Mouse (Mus musculus) erythroblast, embryonic 14.5 days (primary cell): ENCODE measurements around the gene Fem1a. TPM values are rescaled to one million over a fixed set of nuclear protein-coding genes. Genes with fewer than 3 reads are reported as not detected.

ENCODE experiments used
- H3K27me3 ChIP-seq: 2 replicates; pipeline ENCODE4 v1.6.1; 2012; ENCODE audit warnings: inconsistent platforms; ENCODE audit not compliant: control insufficient read depth
- H3K36me3 ChIP-seq: 2 replicates; pipeline ENCODE4 v1.6.1; 2012; ENCODE audit warnings: mild to moderate bottlenecking, inconsistent platforms; ENCODE audit not compliant: control insufficient read depth
- H3K4me1 ChIP-seq: 2 replicates; pipeline ENCODE4 v1.6.1; 2012; ENCODE audit warnings: inconsistent platforms; ENCODE audit not compliant: control insufficient read depth
- H3K4me3 ChIP-seq: replicated peaks from 2 replicates; pipeline ENCODE3; 2012; ENCODE audit warnings: moderate library complexity, mild to moderate bottlenecking, inconsistent platforms
- H3K9me3 ChIP-seq: 2 replicates; pipeline ENCODE4 v1.6.1; 2012; ENCODE audit warnings: low read length, inconsistent platforms, mixed read lengths; ENCODE audit not compliant: control insufficient read depth
- GATA1 ChIP-seq: IDR thresholded peaks from 2 replicates; pipeline ENCODE4 v1.6.1; 2012; ENCODE audit warnings: low read length, inconsistent platforms, mixed read lengths
- TAL1 ChIP-seq: IDR thresholded peaks from 3 replicates; pipeline ENCODE4 v1.6.1; 2012; ENCODE audit warnings: low read length, inconsistent platforms, mixed read lengths
- polyA plus RNA-seq: library from polyadenylated mRNA; stranded (reverse); fragments of >175 nt; gene quantifications from 2 replicates; pipeline ENCODE4 v1.2.3, GENCODE M21; 2012

Fem1a gene
- polyA plus RNA-seq, 1 experiment, result 0.80 TPM

DNA sequence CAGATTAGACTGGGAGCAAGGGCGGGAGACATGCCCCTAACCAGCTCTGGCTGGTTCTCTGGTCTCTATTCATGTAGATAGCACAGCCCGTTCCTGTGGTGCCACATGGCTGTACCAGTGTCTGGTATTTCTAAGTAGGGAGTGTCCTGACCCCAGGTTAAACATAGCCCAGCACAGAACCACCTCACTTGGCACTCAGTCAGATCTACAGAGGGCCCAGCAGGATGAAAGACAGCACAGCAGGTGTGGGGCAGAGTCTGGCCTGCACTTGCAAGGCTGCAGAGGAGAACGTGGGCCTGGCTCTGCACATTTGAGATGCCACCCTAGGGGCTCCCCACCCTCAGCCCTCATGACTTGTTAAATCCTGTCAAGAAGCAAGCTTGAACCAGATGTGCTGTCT lies 4.6 kb downstream of the Fem1a start:
- no peak overlapping the region for H3K4me3 ChIP-seq
- H3K9me3 ChIP-seq, result no peaks in the 10 kb centered on the region
- H3K36me3 ChIP-seq, result peaks cover 72% of the 10 kb centered on the region
- TF ChIP-seq TAL1, result no peak
- no peak for TF ChIP-seq GATA1
- peaks cover 64% of the 10 kb centered on the region for H3K4me1 ChIP-seq
- no peaks in the 10 kb centered on the region for H3K27me3 ChIP-seq

DNA sequence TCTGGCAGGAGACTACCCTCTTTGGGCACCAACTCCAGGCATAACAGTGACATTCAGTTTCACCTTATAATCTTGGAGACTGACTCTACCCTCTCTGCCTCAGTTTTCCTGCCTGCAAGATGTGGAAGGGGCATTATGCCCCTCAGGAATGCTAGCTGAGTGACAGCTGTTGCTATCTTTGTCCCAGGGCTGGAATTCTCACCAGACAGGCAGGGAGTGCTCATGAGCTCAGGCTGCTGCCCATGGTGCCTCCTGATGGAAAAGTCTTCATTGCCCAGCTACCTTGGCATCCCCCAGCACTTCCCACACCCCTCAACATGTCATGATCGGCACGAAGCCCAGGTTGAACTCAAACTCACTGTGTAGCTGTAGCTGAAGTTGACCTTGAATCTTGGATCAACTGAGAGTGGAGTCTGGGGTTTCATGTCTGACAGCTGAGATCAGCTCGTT lies 6.1 kb downstream of the Fem1a start:
- no peaks in the 10 kb centered on the region for H3K9me3 ChIP-seq
- peaks cover 68% of the 10 kb centered on the region for H3K36me3 ChIP-seq

DNA sequence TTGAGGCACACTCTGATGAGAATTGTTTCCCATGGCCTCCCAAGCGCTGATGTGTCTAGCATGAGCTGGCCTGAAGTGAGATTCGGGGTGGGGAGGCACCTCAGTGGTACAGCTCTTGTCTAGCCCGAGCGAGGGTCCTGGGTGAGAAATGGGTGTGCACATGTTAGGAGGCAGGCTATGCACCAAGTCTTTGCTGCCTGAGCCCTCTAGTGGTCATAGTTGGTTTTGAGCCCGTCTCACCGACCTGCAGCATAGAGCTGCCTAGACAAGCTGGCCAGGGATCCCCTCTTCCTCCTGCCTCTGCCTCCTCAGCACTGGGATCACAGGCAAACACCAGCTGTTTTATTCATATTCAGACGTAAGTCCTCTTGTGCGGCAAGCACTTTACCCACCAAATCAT lies 7.4 kb downstream of the Fem1a start:
- H3K36me3 ChIP-seq, result peaks cover 54% of the 10 kb centered on the region

More for the DNA sequence above, 6.1 kb downstream of the Fem1a start:
- Histone ChIP-seq H3K4me3 (no peak overlapping the region), H3K27me3 (no peaks in the 10 kb centered on the region), H3K4me1 (peaks cover 60% of the 10 kb centered on the region)
- no peak for TF ChIP-seq GATA1
- no peak for TF ChIP-seq TAL1

DNA sequence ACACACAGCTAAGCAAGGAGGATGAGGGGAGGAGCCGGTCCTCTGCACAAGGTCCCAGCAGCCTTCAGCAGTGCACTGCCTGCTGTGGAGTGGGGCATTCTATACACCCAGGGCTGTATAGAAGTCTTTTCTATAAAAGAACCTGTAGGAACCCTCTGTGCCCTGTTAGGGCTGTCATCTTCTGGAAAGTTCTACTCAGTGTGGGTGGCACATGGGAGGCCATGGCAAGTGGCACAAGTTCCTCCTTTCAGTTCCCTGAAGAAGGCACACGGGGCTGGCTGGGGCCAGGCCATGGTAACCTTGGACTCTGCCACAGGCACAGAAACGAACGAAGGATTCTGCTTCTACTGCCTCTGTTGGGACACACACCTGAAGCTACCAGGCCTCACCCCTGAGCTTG lies 8.4 kb downstream of the Fem1a start:
- Histone ChIP-seq H3K4me1 (peaks cover 50% of the 10 kb centered on the region), H3K27me3 (no peaks in the 10 kb centered on the region), H3K9me3 (no peaks in the 10 kb centered on the region), H3K4me3 (no peak overlapping the region), H3K36me3 (peaks cover 48% of the 10 kb centered on the region)
- TF ChIP-seq GATA1 (no peak), TAL1 (no peak)

More for the DNA sequence above, 7.4 kb downstream of the Fem1a start:
- no peaks in the 10 kb centered on the region for H3K9me3 ChIP-seq
- peaks cover 50% of the 10 kb centered on the region for H3K4me1 ChIP-seq
- no peak overlapping the region for H3K4me3 ChIP-seq
- no peaks in the 10 kb centered on the region for H3K27me3 ChIP-seq
- no peak for TF ChIP-seq TAL1
- no peak for TF ChIP-seq GATA1

DNA sequence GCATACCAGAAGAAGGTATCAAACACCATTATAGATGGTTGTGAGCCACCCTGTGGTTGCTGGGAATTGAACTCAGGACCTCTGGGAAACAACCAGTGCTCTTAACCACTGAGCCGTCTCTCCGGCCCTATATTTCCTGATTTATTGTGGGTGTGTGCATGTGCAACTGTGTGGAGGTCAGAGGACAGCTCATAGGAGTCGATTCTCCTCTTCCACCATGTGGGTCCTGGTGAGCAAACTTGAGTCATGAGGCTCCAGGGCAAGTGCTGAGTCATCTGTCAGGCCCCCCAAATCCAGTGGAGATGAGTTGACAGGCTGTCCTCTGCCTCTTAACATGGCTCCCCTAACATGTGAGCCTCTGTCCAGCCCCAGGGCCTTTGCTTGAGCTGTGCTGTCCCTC lies 9.3 kb downstream of the Fem1a start:
- Histone ChIP-seq H3K36me3 (peaks cover 48% of the 10 kb centered on the region), H3K27me3 (no peaks in the 10 kb centered on the region), H3K4me1 (peaks cover 50% of the 10 kb centered on the region), H3K4me3 (no peak overlapping the region), H3K9me3 (no peaks in the 10 kb centered on the region)
- no peak for TF ChIP-seq GATA1
- no peak for TF ChIP-seq TAL1

DNA sequence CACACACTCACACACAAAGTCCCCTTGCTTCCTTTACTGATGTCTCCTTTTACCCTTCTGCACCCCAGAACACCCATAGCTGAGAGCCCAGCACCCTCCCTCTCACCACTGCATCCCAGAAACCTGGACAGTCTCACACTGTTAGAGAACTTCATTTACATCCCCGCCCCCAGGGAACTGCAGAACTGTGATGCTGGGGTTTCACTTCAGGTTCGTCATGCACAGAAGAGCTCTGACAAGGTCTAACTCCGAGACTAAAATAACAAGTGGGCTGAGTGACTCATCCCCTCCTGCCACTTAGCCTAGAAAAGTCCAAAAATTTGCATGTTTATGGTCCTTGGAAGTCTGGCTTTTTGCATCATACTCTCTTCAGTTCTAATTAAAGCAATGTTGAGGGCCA lies 9.7 kb downstream of the Fem1a start:
- H3K4me3 ChIP-seq, result no peak overlapping the region
- H3K36me3 ChIP-seq, result peaks cover 48% of the 10 kb centered on the region
- peaks cover 47% of the 10 kb centered on the region for H3K4me1 ChIP-seq
- no peaks in the 10 kb centered on the region for H3K9me3 ChIP-seq
- no peak for TF ChIP-seq GATA1
- no peak for TF ChIP-seq TAL1
- no peaks in the 10 kb centered on the region for H3K27me3 ChIP-seq

DNA sequence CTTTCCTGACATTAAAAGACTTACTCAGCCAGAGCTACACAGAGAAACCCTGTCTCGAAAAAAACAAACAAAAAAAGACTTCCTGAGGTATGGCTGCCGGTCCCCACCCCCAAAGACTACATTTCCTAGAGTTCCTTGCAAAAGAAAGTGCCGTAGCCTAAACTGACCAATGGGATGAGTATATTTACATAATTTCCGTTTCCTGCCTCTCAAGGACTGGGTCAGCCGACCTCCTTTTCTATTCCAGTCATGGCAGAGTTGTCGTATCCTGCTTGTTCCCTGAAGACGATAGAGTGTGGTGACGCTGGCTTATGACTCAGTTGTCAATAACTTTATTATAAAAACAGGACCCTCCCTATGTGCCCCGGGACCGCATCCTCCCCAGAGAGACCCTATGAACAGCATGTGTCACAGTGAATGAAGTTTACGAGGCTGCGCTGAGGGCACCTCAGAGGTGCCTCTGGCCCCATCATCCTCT lies 12.6 kb downstream of the Fem1a start:
- H3K4me3 ChIP-seq, result peak overlapping the region; percentile 59
- peaks cover 53% of the 10 kb centered on the region for H3K36me3 ChIP-seq
- H3K27me3 ChIP-seq, result no peaks in the 10 kb centered on the region
- H3K4me1 ChIP-seq, result peaks cover 53% of the 10 kb centered on the region
- no peaks in the 10 kb centered on the region for H3K9me3 ChIP-seq
- no peak for TF ChIP-seq GATA1
- no peak for TF ChIP-seq TAL1

DNA sequence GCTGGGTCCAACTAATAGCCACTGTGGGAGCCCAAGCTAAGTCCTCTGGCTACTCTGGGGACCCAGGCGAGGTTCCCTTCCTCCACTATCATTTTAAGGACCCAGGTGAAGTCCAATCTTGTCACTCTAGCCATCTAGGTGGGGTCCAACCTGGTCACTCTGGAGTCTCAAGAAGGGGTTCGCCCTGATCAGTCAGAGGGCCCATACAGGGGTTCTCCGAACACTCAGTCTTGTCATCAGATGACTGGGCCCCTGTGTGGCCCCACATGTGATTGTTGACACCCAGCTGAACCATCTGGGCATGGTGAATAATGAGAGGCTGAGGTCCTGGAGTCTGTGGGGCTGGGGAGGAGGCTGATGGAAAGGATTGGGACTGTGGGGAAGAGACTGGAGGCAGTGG lies 13.1 kb downstream of the Fem1a start:
- Histone ChIP-seq H3K4me1 (peaks cover 56% of the 10 kb centered on the region), H3K9me3 (no peaks in the 10 kb centered on the region), H3K27me3 (no peaks in the 10 kb centered on the region), H3K4me3 (peak overlapping the region; percentile 59), H3K36me3 (peaks cover 54% of the 10 kb centered on the region)
- TF ChIP-seq TAL1 (no peak), GATA1 (no peak)

DNA sequence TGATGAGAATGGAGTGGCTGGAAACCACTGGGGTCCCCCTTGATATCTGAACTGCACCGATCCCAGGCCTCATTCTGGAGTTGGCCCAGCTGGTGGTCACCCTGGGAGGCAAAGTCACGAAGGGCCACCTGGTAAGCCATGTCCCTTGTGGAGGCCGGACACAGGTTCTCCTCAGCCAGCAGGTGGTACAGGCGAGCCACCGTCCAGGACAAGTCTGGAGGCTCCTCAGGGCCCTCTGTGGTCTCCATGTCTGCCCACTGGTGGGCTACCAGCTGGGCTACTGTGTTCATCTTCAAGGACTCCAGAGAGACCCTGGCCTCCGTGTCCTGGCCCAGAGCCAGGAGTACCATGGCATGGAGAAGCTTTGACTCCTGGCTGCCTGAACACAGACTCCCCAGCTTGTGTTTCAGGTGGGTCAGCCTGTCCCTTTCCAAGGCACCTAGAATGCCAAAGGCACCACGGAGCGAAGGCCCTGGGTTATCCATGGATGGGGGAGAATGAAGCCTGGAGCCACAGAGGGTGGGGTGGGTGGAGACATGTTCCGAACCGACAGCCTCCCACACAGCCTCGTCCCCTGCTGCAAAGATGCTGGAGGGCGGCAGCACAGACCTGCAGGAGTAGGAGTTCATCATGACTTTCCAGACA lies 15.1 kb downstream of the Fem1a start:
- no peak overlapping the region for H3K4me3 ChIP-seq
- H3K27me3 ChIP-seq, result no peaks in the 10 kb centered on the region
- peaks cover 60% of the 10 kb centered on the region for H3K4me1 ChIP-seq
- peaks cover 49% of the 10 kb centered on the region for H3K36me3 ChIP-seq
- H3K9me3 ChIP-seq, result no peaks in the 10 kb centered on the region
- TF ChIP-seq TAL1, result no peak
- TF ChIP-seq GATA1, result no peak
